Mouse (Mus musculus): ENCODE measurements around the gene Prap1.

Prap1 gene

GRCm38 (mm10) chr7:140081408-140082241, 11.6 kb upstream of the Prap1 start:
- intact Hi-C loops (cut with DNase I), result no loop called here

DNA sequence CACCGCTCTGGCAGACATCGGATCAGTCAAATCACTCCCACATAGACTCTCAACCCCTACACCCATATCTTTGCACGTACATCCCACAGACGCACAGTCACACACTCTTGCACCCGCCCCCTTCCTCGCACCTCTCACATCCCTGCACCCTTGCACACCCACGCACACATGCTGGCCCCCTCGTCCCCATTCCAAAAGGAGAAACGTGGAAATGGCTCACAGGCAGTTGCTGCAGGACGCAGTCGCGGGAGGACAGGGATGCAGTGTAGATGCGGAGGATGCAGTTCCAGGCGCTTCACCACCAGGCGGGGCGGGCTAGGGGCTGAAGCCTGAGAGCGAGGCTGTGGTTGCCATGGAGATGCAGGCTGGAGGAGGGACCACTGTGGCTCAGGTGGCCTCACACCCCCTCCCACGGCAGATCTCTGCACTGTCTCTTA, 10.9 kb upstream of the Prap1 start, which contains the start of gene Caly:
Caly (minus strand) TSS at position 307 of the 437 bp plus-strand sequence.
- intact Hi-C loops (cut with DNase I), result no loop called here

DNA sequence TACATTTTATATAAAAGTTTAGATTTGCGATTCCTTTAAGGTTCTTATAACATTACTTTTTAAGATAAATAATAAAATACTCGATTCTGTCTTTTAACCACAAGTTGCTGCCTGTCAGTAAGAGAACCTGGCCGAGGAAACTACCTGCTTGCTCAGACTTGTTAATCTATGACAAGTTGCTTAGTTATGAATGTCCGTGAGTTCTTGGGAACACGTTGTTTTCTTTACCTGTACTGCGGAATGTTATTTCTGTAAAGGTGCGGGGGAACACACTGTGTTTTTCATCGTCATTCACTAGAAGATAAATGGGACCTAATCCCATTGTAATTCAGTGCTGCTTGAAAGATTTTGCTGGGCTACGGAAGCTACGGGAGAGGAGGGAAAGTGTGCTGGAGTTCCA, 2.6 kb upstream of the Prap1 start:
- intact Hi-C loops (cut with DNase I), result no loop called here

DNA sequence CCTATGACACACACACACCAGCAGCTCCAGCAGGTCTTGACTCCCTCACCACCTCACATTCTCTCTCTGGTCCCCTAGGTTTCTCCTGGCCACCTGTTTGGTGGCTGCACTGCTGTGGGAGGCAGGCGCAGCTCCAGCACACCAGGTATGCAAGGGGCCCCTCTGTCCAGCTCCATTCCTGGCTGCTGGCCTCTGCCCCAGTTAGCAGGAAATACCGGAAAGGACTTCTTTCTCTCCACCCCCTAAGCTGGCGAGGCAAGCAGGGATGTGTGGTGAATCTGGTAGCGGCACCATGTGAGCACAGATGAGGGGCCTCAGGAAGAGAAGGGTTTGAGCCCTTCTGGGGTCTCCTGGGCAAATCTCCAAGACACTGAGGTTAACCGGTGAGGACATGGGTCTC, 1.8 kb downstream of the Prap1 start:
- intact Hi-C loops (cut with DNase I), result no loop called here

DNA sequence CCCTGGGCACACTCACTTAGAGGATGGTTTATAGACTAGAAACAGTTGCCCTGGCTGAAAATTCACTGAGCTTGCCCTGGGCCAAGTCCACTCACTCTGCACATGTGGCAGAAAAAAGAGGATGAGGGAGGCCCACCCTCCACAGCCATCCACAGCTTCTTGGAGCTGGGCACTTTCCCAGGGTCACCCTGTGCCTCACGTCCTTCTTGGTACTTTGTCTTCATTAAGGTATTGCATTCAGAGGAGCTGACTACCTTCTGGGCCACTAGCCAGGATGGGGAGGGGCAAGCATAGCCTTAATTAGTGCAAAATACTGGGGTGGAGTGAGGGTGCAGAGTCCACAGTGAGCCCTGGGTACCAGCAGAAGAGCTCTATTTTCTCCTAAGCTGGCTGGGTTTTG, 2.4 kb downstream of the Prap1 start:
- intact Hi-C loops (cut with DNase I), result no loop called here

- intact Hi-C loops (cut with DNase I), result no loop called here
These were observed 2.9 kb downstream of the Prap1 start for GRCm38 (mm10) chr7:140096055-140096454.

DNA sequence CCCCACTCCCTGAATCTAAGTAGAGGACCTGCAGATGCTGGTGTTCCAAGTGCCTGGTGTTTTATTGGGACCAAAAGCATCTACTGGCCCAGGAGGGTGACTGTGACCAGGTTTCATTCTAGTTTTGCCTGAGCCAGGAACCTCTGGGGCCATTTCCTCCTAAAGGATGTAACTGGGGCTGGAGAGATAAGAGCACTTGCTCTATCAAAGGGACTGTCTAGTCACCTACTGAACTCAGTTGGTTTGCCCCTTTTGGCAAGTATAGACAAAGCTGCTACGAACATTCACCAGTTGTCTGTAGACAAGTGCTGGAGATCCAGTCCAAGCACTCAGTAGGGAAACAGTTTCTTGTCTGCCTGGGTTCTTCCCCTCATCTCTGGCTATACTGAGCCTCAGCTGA, 5.3 kb downstream of the Prap1 start:
- intact Hi-C loops (cut with DNase I), result no loop called here

DNA sequence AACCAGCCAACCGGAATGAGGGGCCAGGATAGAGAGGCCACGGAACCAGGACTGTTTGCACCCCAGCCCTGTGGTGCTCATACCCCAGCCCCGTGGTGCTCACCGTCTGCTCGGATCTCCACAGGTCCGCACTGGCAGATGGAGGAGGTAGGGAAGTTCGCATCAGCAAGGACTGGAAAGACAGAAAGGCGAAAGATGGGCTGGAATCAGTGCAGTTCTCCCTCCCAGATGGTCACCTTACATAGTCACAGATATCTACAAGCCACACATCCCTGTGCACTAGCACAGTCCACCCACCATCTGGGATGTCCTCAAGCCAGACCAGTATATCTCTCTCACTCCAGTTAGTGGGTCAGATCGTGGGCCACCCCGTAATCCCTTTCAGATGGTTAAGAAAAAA, 8.3 kb downstream of the Prap1 start:
- intact Hi-C loops (cut with DNase I), result loop anchor here (5.0 kb wide), 1 partner anchor 36 kb away; the partner anchor contains the start of gene Mtg1

GRCm38 (mm10) chr7:140101993-140102860, 9.0 kb downstream of the Prap1 start, which contains the start of gene Fuom:
Fuom (minus strand) TSS chr7:140102441.
- intact Hi-C loops (cut with DNase I), result loop anchor here (5.0 kb wide), 1 partner anchor 35 kb away; the partner anchor contains the start of gene Mtg1

DNA sequence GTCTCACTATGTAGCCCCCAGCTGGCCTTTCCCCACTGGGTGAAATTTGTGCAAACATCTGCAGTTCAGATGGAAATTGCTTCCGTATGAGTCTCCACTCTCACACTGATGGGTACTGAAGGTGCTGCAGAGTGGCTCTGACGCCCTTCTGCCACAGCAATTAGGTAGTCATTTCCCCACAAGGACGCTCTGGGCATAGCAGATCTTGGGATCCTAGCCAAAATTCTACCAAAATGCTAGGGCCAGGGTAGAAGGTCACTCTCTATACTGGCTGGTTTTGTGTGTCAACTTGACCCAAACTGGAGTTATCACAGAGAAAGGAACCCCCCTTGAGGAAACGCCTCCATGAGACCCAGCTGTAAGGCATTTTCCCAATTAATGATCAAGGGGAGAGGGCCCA, 10.8 kb downstream of the Prap1 start:
- intact Hi-C loops (cut with DNase I), result loop anchor here (5.0 kb wide), 1 partner anchor 33 kb away; the partner anchor contains the start of gene Mtg1

GRCm38 (mm10) chr7:140111943-140112342, 18.7 kb downstream of the Prap1 start:
- intact Hi-C loops (cut with DNase I), result no loop called here

DNA sequence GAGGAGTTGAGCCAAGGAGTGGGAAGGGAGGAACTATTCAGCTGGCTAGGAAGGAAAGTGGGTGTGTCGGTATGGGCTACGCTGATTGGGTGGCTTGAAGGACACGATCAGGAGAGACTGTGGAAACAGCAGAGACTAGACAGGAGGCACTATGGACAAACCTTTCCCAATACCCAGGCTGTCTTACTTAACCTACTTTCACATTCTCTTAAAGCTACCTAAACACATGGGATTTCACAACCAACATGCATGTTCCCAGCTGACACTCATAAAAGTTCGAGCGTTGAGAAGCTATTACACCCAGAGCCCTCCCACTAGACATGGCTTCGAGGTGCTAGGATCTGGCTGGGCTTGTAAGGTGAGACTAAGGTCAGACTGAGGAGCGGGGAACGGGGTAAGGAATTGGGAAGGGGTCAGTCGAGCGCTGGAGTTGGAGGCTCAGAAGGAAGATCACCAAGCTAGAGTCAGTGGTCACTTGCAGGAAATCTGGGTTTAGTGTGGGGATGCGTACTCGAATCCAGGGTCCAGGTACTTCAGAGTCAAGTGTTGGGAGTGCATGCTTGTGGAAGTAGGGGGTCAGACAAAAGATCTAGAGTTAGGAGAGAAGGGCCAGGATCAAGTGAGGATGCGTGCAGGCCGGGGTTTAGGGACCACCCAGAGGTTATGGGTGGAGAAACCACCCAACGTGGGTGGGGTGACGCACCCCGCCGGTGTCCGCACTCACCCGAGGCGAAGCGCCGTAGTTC, 22.6 kb downstream of the Prap1 start, which contains the start of gene Paox:
Paox (plus strand) TSS at position 217 of the 746 bp plus-strand sequence.
- intact Hi-C loops (cut with DNase I), result loop anchor here (5.0 kb wide), 1 partner anchor 1257 kb away; no protein-coding TSS in a partner anchor

- intact Hi-C loops (cut with DNase I), result loop anchor here (5.0 kb wide), 1 partner anchor 1256 kb away; no protein-coding TSS in a partner anchor
These were observed 23.3 kb downstream of the Prap1 start, which contains the start of gene Echs1 for GRCm38 (mm10) chr7:140116329-140117054. Echs1 (minus strand) TSS chr7:140116476.

GRCm38 (mm10) chr7:140120484-140120883, 27.3 kb downstream of the Prap1 start:
- intact Hi-C loops (cut with DNase I), result no loop called here

DNA sequence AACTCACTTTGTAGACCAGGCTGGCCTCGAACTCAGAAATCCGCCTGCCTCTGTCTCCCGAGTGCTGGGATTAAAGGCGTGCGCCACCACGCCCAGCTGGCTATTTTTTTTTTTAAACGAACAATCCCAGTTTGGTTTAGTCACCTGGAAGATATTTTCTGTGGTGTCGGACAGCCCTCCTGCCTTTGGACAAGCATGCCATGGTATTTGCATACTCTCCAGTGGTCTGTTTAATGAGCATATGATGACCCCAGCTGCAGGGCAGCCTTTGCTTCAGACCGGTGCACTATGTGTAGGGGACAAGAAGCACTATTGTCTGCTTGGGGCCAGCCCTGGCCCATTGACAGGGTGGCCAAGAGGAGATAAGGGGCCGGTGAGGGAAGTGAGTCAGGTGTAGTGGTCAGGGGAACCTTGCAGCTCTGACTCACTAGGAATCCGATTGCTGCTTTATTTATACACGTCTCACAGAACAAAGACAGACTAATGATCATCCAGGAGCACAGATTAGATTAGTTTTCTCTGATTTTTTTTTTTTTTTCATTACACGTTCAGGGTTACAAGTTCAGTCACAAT, 28.2 kb downstream of the Prap1 start:
- intact Hi-C loops (cut with DNase I), result no loop called here

GRCm38 (mm10) chr7:140122765-140123164, 29.6 kb downstream of the Prap1 start:
- intact Hi-C loops (cut with DNase I), result no loop called here

- intact Hi-C loops (cut with DNase I), result no loop called here
These were observed 31.2 kb downstream of the Prap1 start for GRCm38 (mm10) chr7:140124382-140124781.

DNA sequence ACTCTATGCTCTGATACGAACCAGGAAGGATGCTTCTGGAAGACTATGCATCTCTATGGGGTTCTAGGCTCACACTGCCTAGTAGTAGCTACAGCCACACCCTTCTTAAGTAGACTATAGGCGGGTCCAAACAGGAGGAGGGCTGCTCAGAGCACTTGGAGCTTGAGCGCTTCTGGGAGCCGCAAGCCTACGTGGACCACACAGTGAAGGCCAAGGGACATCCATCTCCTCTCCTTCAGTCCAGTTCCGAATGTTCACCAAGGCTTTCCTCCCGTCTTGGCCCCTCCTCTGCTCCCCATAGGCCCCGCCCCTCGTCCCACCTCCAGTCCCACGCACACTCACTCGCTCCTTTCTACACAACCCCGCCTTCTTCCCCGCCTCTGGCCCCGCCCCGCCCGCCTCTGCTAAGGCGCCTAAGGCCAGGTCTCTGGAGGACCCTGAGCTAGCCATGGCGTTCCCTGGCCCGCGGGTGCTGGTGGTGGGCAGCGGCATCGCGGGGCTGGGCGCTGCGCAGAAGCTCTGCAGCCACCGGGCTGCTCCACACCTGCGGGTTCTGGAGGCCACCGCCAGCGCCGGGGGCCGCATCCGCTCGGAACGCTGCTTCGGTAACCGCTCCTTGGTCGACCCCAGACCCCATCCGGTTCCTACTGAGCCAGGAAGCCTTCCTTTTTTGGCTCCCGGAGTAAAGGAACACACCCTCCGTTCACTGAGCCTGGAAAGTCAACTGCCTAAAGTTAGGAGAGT, 32.3 kb downstream of the Prap1 start:
- intact Hi-C loops (cut with DNase I), result no loop called here

- intact Hi-C loops (cut with DNase I), result no loop called here
These were observed 32.8 kb downstream of the Prap1 start for GRCm38 (mm10) chr7:140126022-140126350.

All from adrenal gland (tissue).